Mouse (Mus musculus) c-Kit-negative CD71-positive TER-119-positive erythroid progenitor cells, embryonic 14.5 days (primary cell): ENCODE data around the gene Lbh.

ENCODE experiments used
- DNase-seq: peaks from one replicate; pipeline ENCODE4 v3.0.0-alpha.2; 2013; ENCODE audit warnings: low read depth, low spot score

Gene Lbh

DNA sequence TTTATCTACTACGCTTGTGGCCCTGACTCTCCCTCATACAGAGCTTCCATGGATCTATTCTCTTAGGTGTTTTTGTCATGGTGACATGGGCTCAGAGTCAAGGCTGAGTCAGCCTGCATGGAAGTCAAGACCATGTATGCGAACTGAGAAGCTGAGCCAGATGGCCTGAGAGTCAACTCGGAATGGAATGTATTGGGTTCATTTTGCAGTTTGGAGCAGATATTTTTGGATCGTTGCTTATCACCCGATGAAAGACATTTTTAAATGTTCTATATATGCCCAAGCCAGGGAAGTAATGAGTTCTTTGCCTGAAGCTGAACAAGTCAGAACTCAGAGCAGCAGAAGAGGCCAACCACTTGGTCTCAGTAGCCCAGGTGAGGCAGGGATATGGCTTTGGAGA lies 54.9 kb downstream of the Lbh start:
- DNase-seq = no peak

DNA sequence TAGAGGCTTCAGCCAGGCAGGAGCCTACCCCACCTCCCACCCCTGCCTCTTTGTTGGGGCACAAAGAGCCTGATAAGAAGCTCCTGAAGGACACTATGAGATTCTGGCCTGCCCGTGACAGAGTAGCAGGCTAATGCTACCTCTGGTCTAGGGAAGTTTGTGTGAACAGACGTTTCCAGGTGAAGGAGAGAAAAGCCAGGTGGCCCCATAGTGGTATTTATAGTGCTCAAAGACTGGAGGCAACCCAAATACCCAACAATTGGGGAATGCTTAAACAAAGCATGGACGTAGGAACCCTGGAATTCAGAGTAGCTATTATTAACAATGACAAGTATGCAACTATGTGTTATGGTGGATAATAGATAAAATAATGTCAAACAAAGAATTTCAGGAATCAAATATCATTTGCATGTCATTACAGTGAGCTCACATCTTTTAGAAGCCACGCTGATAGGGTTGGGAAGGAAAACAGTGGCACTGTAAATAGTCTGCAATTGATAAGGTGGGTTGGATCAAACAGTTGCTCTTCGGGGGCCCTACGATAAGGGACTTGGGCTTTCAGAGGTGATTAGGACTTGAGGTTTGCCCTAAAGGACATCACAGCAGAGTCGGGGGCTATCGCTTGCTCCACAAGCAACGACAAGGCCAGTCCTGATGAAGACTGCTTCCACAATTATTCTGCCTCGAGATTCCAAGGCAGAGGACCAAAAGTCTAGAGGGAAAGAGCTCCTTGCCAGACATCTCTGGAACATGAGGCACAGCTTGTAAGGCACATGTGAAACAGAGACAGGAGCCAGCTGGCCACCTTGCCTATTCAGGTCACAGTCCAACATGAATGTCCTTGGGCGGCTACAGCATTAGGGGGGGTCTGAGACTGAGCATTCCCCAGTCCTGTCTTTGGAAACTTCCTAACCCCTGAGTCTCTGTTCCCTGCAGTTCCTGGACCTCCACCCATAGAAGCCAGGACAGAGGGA lies 58.4 kb downstream of the Lbh start:
- no peak for DNase-seq

- no peak for DNase-seq
These were observed 59.5 kb downstream of the Lbh start for GRCm38 (mm10) chr17:72977616-72978015.

- DNase-seq = no peak
These were observed 64.1 kb downstream of the Lbh start for GRCm38 (mm10) chr17:72982156-72982555.

- DNase-seq = no peak
These were observed 65.4 kb downstream of the Lbh start for GRCm38 (mm10) chr17:72983471-72983870.

DNA sequence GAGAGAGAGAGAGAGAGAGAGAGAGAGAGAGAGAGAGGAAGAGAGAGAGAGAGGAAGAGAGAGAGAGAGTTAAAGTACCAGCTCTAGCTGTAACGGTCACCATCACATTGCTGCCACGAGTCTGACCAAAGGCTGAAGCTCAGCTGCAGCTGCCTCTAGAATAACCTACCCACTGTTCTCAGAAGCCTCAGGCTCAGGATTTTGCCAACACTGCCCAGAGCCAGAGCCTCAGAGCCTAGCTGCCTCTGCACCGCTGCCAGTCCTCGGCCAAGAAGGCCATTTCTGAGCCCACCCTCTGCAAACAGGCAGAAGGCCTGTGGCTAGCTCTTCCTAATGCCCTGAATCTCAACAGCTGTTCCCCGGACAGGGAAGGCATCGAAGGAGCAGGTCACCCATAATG lies 70.9 kb downstream of the Lbh start:
- DNase-seq = no peak
